Mouse (Mus musculus) liver, adult 2 months (tissue): ENCODE data around the gene Fam92a.

Experiments used
- CTCF ChIP-seq: fragments of 200-500 bp; IDR thresholded peaks from 2 replicates; pipeline ENCODE4 v1.5.1; 2011; ENCODE audit warnings: low read depth, low read length, control low read depth
- POLR2A ChIP-seq: fragments of 200-500 bp; IDR thresholded peaks from 2 replicates; pipeline ENCODE4 v1.6.1; 2011; ENCODE audit warnings: low read length, control low read depth; ENCODE audit not compliant: insufficient read depth; ENCODE audit errors: extremely low read depth

GRCm38 (mm10) chr4:12171318-12172091, at the start of gene Fam92a:
- TF ChIP-seq POLR2A (no peak), CTCF (no peak)
